Mouse (Mus musculus) retina, embryonic 14.5 days (tissue): Measurements from ENCODE around the gene Cln5.

Source experiments
- DNase-seq: peaks from one replicate; pipeline ENCODE4 v3.0.0-alpha.2; 2015; ENCODE audit warnings: low spot score

Gene Cln5

DNA sequence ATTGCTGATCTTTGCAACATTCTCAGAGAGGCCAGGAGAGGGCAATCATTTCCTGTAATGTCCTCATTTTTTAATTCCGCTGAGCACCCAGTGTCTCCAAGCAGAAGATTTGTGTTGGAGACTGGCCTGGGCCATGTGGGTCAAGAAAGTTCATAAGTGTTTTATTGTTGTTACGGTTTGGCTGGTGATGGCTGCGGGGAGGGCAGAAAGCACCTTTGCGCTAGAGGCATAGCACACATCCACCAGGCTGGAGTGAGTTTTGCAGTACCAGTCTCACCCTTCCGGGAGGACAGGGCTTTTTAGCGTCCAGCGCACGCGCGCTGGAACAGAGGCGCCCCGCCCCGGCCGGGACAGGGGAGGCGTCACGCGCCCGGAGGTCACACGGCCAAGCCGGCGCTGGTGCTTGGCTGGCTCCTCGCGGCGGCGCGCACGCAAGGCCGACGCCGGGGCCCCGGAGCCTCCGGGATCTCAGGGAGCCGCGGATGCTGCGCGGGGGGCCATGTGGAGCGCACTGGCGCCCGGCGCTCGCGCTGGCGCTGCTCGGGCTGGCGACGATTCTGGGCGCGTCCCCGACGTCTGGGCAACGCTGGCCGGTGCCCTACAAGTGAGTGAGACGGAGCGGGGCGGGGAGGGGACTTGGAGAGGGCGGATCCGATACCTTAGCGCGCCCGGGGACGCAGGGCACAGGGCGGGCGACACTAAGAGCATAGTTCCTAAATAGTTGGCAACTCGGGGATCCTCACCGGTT lies at the start of gene Cln5:
Cln5 (plus strand) TSS at position 353 of the 748 bp plus-strand sequence.
- DNase-seq = peak; percentile 95

DNA sequence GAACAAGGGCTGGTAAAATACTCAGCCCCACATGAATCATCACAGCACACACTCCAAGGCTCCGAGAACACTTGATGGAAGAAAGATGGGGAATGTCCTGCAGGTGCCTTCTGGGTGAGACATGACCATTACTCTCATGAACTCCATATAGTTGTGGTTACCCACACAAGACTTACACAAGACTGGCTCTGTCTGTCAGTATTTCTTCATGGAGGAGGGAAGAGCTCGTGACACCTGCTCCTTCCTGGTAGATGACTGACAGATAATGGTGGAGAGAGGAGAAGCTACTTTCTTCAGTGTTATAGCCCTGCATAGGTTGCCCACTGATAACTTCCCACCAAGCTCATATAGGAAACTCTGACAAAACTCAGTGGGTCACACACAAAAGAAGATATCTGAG lies 40.8 kb upstream of the Cln5 start:
- no peak for DNase-seq

DNA sequence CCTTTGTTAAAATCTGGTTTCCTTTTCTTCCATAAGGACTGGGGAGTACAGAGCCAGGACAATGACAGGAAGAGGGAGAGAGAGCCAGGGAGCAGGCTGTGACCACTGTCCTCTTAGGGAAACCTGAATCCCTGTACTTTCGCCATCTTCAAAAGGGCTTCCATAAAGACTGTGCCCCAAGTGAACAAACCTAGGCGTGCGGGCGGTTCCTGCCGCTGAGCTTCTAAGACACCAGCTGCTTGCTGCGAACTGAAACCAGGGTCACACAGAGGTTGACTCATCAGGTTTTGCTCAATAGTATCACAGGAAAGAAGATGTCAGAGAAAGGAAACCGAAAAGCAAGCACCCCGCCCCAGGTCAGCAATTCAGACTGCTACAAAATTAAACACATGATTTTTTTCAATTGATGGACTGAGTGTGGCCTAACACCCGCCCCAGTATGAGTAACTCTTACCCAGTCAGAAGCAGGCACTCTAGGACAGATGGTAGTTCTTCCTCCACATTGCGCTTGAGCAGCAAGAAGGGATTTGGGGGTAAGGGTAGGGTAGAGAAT lies 36.7 kb upstream of the Cln5 start:
- DNase-seq = no peak

DNA sequence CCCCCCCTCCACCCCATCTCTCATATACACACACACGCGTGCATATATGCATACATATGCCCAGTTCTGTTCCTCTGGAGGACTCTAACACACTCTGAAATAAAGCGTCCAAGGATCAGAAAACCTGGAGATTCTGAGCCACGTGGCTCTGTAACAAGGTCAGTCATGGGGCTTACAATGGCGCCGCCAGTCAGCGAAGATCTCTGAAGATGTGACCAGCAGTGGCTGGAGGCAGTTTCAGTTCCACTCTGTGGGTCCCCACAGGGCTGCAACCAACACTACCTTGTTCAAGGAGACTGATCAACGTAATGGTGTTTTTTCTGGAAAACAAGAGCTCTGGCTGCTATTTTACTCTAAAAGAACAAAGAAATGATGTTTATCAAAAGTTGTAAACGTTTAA lies 35.9 kb upstream of the Cln5 start:
- DNase-seq = no peak

DNA sequence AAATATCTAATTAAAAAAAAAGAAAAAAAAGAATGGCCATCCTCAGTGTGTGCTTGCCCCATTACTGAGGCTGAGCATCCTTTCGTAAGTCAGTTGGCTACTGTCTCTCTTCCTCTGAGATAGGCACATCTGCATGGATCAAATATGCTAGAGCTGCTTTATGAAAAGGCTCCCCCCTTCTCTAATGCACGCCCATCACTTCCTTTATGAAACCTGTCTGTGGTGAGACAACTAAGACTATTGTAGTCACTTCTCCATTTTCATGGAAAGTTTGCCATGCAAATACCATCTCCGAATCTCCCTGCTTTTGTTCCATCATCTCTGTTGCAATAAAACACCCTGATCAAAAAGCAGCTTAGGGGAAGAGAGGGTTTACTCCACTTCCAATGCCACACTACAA lies 33.0 kb upstream of the Cln5 start:
- DNase-seq = no peak

DNA sequence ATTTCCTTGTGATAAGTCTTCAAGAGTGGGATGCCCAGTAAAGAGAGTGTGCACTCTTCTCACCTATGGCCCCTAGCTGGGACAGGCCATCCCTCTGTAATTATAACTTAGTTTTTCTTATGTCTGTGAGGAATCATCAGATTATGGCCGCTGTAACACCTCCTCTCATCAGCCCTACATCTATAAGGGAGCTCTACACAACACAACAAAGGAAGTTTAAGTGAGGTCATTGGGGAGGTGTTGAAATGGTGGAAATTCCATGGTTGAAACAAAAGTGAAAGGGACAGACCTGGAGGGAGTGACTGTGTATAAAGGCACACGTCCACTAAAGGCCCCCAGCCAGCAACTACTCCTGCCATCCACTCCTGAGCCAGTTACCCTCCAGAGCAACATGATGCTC lies 23.3 kb upstream of the Cln5 start, which contains the start of gene Acod1:
Acod1 (plus strand) TSS at position 301 of the 400 bp plus-strand sequence.
- no peak for DNase-seq

DNA sequence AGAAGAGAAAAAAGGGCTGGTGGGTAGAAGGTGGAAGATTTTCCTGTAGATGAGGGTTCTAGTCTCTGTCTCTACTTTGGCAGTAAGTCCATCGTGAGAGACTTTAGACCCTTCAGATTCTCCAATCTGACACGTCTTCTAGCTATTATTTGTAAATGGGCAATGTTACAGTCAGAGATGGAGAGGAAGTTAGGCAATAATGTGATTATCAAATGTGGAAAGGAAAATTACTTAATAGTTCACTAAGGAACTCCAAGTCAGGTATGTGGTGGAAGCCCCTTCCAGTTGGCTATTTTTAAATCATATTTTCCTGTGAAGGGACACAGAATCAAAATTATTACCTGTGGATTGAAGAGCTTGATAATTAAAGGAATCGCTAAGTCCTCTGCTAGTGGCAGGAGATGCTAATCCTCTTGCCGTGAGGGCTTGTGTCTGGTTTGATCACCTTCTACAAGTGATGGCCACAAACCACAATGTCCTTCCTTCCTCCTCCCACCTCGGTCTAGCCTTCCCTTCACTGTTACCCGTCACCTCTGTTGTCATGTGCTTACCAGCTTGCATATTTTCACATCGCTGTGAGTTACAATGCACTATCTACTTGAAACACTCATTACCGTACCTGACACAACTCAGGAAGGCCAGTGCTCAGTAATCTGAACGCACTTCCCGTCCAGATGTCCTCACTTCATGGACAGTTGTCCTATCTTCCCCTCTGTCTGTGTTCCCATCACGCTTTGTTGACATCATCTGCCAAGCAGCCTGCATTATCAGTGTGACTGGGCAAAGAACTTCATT lies 21.5 kb upstream of the Cln5 start:
- DNase-seq = no peak

DNA sequence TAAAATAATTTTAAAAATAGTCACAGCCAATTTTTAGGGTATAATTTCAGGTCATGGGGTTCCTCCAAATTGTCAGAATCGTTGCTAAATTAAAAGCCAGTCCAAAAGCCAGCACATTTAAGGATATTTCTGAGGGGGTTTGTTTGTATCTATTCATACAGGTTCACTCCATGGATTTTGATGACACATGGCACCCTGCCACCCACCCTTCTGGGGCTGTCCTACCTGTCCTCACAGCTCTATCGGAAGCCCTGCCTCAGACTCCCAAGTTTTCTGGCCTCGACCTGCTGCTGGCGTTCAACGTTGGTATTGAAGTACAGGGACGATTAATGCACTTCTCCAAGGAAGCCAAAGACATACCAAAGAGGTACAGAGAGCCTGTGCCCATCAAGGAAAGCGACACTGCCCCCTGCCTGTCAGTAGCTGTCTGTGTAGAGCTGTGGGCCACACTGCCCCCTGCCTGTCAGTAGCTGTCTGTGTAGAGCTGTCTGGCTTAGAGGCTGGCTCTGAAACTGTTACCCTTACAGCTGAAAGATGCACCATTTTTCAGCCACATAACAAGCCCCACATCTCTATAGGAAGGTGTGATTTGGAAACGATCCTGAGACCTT lies 18.8 kb upstream of the Cln5 start:
- DNase-seq = peak; percentile 80

DNA sequence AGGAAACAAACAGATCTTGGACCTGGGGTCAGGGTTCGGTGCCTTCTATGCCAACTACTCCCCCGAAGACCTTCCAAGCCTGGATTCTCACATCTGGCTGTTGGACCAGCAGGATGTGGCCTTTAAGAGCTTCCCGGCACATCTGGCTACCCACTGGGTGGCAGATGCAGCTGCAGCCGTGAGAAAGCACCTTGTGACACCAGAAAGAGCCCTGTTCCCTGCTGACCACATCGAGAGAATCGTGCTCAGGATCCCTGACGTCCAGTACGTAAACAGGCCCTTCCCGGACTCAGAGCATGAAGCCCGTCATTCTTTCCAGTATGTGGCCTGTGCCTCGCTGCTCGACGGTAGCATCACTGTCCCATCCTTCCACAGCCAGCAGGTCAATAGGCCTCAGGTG lies 15.3 kb upstream of the Cln5 start:
- no peak for DNase-seq

DNA sequence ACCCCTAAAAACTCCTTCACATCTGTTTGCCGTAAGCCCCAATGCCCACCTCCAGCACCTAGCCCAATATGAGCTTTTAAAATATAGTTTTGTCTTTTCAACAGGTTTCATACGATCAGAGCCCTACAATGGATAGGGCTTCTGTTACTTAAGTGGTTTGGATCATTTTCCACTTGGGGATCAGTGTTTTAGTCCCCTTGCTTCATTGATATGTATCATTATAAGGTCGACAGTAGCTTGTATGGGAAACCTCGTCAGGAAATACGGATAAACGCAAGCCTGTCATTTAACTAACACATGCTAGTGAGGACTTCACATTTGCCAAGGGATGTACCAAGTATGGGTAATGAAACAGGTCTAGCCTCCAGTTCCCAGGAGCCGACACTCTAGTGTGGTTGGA lies 13.4 kb upstream of the Cln5 start:
- no peak for DNase-seq

DNA sequence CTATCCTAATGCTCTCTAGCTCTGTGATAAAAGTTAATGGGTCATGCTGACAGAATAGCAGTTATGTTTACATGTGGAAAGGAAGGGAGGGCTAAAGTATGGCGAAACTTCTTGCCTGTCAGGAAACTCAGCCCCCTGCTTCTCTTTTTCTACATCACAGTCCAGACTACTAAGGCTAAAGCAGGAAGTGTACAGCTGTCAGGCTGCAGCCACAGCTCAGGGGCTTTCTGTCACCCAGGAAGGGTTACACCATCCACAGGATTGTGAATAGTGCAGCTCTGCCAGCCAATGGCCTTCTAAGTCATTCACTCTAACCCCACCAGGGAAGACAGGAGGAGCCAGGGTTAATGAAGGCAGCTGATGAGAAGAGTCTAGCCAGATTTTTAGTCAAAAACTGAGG lies 11.0 kb upstream of the Cln5 start:
- DNase-seq = no peak

DNA sequence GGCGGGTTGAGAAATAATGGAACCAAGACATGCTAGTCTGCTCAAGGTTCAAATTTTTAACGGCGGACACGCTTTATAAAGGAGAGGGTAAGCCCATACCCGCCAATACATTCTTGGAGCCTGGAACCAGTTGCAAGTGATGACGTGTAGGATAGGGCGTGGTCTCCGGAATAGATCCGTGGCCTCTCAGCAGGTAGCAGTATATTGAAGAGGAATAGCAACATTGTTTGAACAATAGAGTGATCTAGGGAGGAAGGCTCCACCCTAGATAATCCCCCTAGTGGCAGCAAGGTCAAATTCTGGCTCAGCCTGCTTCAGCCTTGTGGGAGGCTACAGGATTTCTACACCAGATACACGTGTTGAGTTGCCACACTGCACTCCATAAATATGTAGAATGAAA lies 10.5 kb upstream of the Cln5 start:
- no peak for DNase-seq

DNA sequence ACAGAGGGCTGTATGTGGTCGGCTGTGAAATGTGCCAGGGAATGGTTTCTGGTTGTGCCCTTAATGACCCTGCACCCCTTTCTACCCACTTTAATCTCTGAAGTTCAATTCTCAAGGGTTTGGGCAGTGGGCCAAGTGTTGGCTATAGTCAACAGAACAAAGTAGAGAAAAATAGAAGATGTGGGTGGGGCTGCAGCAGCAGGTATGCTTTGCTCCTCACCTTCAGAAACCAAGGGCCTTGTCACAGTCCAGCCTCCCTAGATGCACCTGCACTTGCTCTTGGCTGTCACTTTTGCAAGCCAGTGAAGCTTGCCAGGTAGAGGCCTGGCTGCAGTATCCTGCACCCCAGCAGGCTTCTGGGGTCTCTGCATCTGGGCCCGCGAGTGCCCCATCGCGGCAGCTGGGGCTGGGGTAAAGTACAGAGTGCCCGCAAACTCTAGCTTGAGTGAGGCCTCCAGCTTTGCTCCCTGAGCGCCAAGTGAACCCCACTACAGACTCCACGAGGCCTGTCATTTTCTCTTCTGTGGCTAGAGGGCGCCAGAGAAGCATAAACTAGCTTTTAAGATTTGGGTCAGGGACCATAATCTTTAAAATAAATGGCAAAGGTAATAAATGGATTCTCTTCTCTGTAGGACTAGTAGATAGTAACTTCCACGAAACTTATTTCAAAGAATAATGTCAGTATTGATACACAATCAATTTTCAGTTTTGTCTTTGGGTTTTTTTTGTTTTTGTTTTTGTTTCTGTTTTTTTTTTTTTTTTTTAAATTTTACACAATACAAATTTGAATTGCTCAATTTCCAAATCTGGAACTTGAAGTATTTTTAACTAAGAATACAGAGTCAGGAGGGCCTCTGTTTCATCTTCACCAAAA lies 4.5 kb upstream of the Cln5 start:
- peak; percentile 85 for DNase-seq

DNA sequence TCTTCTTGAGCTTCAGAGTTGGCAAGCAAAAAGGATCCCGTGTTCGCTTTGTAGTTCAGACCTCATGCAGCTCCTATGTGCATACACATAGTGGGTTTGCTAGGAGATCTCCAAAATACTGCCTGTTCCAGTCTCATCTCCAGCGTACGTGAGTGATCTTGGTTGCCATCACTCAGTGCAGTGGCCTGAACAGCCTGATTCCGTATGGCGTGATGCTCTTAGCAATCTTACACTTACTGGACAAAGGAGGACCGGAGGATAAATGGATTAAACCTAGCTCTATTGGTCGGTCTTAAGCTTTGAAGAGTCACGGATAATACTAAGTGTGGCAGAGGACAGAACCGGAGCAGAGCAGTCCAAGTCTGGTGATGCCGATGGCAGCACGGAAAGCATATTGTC lies 552 bp upstream of the Cln5 start:
- no peak for DNase-seq

DNA sequence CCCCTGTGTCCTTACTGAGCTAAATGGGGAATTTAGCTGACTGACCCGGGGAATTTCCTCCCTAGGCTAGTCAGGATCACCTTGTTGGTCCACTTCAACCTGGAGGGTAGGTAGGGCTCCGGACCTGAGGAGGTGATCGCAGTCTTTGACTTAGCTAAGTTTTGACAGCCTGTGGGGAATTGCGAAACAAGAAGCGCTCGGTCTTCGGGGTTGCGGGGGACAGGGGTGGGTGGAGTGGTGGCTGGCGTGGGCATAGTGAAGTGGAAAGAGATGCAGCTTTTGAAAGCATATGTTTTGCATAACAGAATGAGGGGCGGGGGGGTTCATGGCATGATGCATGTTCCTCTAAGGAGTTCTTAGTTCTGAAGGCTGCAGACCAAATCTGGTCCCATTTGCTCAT lies 774 bp downstream of the Cln5 start:
- DNase-seq = no peak

DNA sequence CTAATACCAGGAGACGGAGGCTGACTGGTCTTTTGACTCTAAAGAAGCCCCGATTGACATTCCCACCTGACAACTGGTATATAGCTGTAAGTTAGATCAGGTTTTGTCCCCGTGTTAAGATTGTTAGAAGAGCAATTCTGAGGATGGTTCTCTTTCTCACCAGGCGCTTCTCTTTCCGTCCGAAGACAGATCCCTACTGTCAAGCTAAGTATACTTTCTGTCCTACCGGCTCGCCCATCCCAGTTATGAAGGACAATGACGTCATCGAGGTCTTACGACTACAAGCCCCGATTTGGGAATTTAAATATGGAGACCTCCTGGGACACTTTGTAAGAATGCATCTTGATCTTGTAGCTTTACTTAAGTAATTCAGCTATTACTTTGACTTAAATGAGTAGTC lies 1.5 kb downstream of the Cln5 start:
- DNase-seq = no peak

DNA sequence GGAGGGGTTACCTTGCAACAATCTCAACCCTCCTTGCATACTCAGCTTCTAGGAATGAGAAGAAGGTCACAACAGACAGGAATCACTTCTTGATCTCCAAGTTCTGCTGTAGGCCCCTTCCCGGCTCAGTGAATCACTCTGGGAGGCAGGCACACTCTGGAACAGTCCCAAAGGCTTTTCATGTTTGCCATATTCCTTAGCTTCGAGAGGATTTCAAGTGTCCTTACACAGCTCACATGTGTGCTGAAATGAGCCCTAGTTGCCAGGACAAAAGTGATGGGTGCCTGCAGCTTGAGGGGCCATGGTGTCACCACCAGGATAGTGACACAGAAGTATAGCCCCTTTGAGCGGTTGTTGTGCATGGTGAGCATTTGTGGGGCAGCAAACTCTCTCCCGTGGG lies 2.7 kb downstream of the Cln5 start:
- DNase-seq = no peak

DNA sequence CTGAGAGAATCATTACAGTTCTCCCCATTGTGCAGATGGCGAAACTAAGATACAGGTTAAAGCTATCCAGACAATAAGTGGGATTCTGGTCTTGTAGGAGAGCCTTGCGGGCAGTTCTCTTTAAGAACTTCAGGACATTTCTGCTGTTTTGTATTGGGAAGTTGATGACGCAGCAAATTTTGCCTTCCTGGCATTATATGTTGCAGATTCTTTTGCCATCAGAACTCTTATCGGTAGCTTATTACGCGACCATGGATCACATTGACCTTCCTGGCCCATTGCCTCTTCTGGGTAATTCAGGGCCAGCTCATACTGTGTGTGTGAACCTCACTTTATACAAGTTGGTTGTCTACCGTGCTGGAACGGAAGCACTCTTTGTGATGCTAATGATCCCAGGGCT lies 3.8 kb downstream of the Cln5 start:
- DNase-seq = no peak

DNA sequence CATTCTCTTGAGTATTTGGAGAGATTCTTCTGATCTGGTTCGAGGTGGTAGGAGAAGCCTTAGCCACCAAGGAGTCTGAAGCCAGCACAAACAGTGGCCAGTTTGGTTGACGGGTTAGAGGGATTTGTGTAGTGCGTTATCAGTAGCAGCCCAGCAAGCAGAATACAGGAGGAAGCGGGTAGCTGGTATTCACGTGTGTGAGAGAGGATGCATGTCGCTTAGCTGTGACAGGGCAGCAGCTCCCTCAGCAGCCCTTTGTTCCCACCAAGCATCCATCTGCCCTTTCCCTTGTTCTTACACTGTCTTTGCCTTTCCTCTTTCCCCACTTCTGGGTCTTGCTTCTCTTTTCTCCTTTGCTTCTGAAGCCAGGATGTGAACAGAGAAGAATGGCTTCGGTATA lies 5.2 kb downstream of the Cln5 start:
- no peak for DNase-seq

DNA sequence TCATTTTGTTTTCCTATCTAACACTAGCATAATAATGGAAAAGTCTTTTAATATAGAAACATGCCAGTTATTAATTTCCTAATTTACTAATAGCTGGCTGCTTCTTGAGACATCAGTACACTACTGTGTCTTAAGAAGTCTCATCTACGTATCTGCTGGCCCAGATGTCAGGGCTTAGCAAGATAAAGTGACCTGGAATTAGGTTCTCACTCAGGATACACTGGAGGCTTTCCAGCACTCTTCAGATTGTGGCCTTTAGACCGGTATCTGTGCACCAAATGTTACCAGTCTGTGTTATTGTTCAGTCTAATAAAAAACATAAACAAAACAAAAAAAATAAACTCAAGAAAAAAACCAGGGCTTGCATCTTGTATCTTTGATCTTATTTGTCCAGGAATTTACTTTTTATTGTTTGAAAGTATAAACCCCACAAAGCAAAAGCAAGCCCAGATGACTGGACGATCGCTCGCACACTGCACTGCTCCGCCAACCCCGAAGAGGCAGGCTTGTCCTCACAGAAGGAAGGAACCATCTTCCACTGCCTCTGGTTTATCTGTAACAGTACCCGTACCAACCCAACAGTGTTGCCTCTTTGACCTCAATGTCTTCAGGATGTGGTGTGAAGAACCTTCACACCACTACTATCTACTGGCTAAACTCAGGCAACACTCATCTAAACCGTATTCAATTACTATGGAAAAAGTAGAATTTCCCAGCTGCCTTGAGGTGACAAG lies 7.4 kb downstream of the Cln5 start:
- no peak for DNase-seq
